Mouse (Mus musculus) intestine, embryonic 16.5 days (tissue): ENCODE results near the gene Clk4. TPM values are rescaled to one million over a fixed set of nuclear protein-coding genes. Genes with fewer than 3 reads are reported as not detected.

Experiments
- polyA plus RNA-seq: library from polyadenylated mRNA; unstranded; fragments of >200 nt; fragmentation: Nextera tagmentation; extraction: Ambion mirVana; gene quantifications from 2 replicates; pipeline ENCODE4 v1.2.1, GENCODE M21; 2015

The Clk4 gene
- polyA plus RNA-seq, 1 experiment from 2014 or later = 81.4 TPM

Other genes with a start within 250 kb of the Clk4 start
- not detected in 2 replicates for gene Olfr54, start 247.5 kb upstream of the Clk4 start, polyA plus RNA-seq
- not detected in 2 replicates for gene Olfr1375, start 213.6 kb upstream of the Clk4 start, polyA plus RNA-seq
- 5.4 and 6.2 TPM in 2 replicates for gene Zfp354a, start 202.5 kb upstream of the Clk4 start, polyA plus RNA-seq
- gene Gm12569, start 41.3 kb upstream of the Clk4 start, polyA plus RNA-seq = not detected in 2 replicates
- 0.31 and 0.44 TPM in 2 replicates for gene BC049762, start 1.3 kb downstream of the Clk4 start, polyA plus RNA-seq
- 5.4 and 5.5 TPM in 2 replicates for gene Col23a1, start 28.2 kb downstream of the Clk4 start, polyA plus RNA-seq